Mouse (Mus musculus) kidney, adult 2 months (tissue): Measurements from ENCODE around the gene Prr5l. TPM values are rescaled to one million over a fixed set of nuclear protein-coding genes. Genes with fewer than 3 reads are reported as not detected.

Source experiments
- DNase-seq: peaks from one replicate; pipeline ENCODE4 v3.0.0; 2021
- H3K27ac ChIP-seq: fragments of 200-500 bp; 2 replicates; pipeline ENCODE4 v1.5.1; 2012; ENCODE audit warnings: low read depth, low read length, control low read depth, inconsistent platforms; ENCODE audit not compliant: insufficient read depth
- H3K27me3 ChIP-seq: fragments of 200-500 bp; replicated peaks from 2 replicates; pipeline ENCODE4 v1.6.1; 2012; ENCODE audit warnings: mild to moderate bottlenecking, moderate library complexity, low read length, inconsistent platforms; ENCODE audit not compliant: control insufficient read depth, insufficient read depth
- H3K36me3 ChIP-seq: fragments of 200-500 bp; 2 replicates; pipeline ENCODE4 v1.6.1; 2012; ENCODE audit warnings: mild to moderate bottlenecking, moderate library complexity, low read length, inconsistent platforms; ENCODE audit not compliant: control insufficient read depth, insufficient read depth
- H3K4me1 ChIP-seq: fragments of 200-500 bp; 2 replicates; pipeline ENCODE4 v1.6.1; 2011; ENCODE audit warnings: low read length; ENCODE audit not compliant: control insufficient read depth, insufficient read depth
- H3K4me3 ChIP-seq: fragments of 200-500 bp; 2 replicates; pipeline ENCODE4 v1.5.1; 2011; ENCODE audit warnings: mild to moderate bottlenecking, low read depth, low read length, control low read depth; ENCODE audit not compliant: insufficient read depth
- CTCF ChIP-seq: fragments of 200-500 bp; conservative IDR thresholded peaks from 2 replicates; pipeline ENCODE4 v1.5.1; 2011; ENCODE audit warnings: low read depth, mild to moderate bottlenecking, control low read depth, low read length, moderate library complexity, mixed read lengths; ENCODE audit not compliant: insufficient read depth, insufficient read length
- POLR2A ChIP-seq: fragments of 200-500 bp; IDR thresholded peaks from one replicate; pipeline ENCODE4 v1.6.1; 2011; ENCODE audit warnings: low read depth, low read length, control low read depth
- WGBS: fragments of 180-500 bp; shearing (Covaris S2); methylation state at CpG from one replicate; pipeline ENCODE4 v1.1.7; 2018; 5-methylcytosine and 5-hydroxymethylcytosine counted together
- polyA plus RNA-seq: library from polyadenylated mRNA; depleted of rRNA; stranded (reverse); fragments of >200 nt; gene quantifications from 2 replicates; pipeline ENCODE4 v1.2.3, GENCODE M21; 2012

Prr5l gene
- polyA plus RNA-seq, 1 experiment, result 7.5 TPM

DNA sequence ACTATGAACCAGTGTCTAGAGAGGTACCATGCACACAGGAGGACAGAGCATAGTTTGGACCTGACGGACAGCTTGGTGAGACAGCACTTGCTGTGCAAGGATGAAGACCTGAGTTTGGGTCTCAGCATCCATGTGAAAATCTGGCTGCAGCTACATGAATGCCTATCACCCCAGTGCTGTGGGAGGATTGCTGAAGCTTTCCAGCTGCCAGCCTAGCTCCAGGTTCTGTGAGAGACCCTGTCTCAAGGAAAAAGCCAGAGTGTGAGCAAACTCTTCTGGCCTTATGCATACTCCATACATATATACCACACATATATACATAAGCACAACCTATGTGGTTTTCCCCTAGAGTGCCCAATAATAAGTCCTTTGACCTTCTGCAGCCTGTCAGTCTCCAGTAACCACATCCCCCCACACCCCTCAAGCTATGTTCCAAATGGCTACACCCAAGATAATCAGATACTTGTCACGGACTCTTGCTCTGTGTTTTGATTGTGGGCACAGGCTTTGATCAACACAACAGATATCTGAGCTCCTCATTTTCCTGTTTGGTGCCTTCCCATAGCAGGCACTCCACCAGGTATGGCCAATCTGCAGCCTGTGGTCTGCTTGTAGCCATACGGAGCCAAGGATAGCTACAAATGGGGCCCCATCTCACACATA lies 66.0 kb downstream of the Prr5l start:
- 86% methylated on average over 3 of the region's 3 CpGs for WGBS
- peaks cover 7% of the 10 kb centered on the region for H3K4me1 ChIP-seq
- TF ChIP-seq POLR2A (no peak), CTCF (no peak)
- no peak for DNase-seq
- H3K36me3 ChIP-seq, result no peaks in the 10 kb centered on the region
- no peak overlapping the region for H3K4me3 ChIP-seq
- no peaks in the 10 kb centered on the region for H3K27me3 ChIP-seq
- no peak overlapping the region for H3K27ac ChIP-seq

DNA sequence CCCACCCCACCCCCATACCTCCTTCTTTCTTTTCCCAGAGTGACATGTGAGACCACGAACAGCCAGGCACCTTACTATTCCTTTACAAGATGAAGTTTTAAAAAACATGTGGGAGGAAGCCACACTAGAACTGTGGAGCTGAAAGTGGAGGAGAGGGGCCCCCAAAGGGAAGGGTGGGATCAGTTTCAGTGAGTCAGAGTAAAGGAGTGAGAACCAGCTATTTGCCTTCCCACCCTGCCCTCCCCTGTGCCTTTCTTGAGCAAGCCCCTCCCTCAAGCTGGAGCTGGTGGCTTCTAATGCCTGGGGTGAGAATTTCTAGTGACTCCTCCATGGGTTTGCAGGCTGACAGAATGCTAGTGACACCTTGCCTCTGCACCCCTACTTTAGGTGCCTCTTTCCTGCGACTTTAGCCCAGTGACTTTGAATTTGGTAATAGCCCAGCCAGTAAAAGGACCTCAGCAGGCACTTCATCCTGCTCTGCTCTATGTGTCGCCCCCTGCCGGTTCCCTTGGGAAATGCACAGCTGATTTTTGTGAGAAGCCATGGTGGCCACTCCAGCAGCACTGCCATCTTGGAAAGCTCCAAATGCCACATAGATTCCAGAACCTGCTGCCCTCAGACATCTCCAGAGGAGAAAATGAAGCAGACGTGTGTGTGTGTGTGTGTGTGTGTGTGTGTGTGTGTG lies 67.4 kb downstream of the Prr5l start:
- H3K4me3 ChIP-seq, result no peak overlapping the region
- H3K27ac ChIP-seq, result no peak overlapping the region
- peaks cover 7% of the 10 kb centered on the region for H3K4me1 ChIP-seq
- TF ChIP-seq POLR2A (no peak), CTCF (peak; percentile 44)
- no peaks in the 10 kb centered on the region for H3K36me3 ChIP-seq
- no peak for DNase-seq
- WGBS, result 36% methylated on average over 5 of the region's 5 CpGs
- H3K27me3 ChIP-seq, result no peaks in the 10 kb centered on the region

DNA sequence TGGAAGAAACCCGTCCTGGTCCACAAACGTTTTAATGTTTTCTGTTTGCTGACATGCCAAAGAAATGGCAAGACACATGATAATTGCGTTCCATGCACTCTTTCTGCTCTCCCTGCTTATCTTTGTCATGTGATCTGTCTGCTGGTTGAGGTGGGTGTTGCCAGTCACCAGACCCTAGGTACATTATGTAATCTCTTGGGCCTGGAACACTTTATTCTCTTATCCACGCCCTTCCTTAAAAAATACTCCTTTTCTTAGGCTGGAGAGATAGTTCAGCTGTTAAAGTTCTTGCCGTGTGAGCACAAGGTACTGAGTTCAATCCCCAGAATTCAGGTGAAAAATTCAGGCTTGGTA lies 68.6 kb downstream of the Prr5l start:
- H3K27me3 ChIP-seq, result no peaks in the 10 kb centered on the region
- no peak for DNase-seq
- H3K27ac ChIP-seq, result peak overlapping the region; percentile 12; the same call in 1 of the 2 replicates
- 62% methylated on average over 5 of the region's 5 CpGs for WGBS
- TF ChIP-seq POLR2A (no peak), CTCF (no peak)
- no peaks in the 10 kb centered on the region for H3K36me3 ChIP-seq
- H3K4me3 ChIP-seq, result no peak overlapping the region
- H3K4me1 ChIP-seq, result peaks cover 7% of the 10 kb centered on the region

DNA sequence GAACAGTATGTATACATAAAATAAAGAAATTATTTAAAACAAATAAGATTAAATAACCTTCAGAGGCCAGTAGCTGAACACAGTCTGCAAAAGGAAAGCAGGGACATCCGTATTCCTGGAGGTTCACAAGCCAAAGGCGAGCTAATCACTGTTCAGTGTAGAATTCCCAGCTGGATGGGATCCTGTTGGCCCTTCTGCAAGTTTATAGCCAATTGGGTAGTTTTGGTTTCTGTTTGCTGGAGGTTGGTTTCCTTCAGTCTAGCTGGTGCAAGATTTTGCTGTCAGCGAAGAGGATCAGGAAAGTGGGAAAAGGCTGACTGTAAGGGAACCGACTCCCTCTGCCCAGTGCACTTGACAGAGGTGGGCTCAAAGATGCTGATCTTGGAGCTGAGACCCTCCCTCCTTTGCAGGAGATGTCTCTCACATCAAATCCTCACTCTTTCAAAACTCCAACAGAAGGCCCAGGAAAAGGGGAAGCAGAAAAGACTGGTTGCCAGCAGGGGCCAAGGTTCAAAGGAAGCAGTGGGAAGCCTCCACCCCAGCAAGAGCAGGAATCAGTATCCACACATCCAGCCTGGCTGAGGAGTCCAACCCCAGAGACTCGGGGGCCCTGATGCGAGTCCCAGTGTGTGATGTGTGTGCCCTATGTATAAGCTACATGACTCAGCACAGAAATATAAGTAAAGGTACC lies 69.1 kb downstream of the Prr5l start:
- 54% methylated on average over 6 of the region's 6 CpGs for WGBS
- Histone ChIP-seq H3K4me1 (peaks cover 7% of the 10 kb centered on the region), H3K36me3 (no peaks in the 10 kb centered on the region), H3K4me3 (no peak overlapping the region), H3K27me3 (no peaks in the 10 kb centered on the region), H3K27ac (peak overlapping the region; percentile 12)
- TF ChIP-seq POLR2A (no peak), CTCF (no peak)
- DNase-seq, result peak; percentile 37

DNA sequence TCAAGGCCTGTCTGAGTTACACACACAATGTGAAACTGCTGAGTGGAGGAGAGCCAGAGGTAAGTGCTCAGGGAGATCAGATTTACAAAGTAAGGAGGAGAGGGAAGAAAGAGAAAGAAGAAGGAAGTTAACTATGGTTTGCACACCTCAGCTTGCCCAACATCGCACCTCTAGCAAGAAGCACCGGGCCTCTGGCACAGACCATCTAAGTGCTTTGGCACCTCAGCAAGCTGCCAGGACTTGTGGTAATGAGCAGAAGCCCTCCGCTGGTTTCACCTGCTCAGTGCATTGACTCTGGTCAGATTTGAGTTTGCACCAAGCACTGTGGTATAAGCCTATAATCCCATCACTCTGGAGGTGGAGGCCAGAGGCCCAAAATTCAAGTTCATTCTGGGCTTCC lies 70.9 kb downstream of the Prr5l start:
- TF ChIP-seq CTCF (no peak), POLR2A (no peak)
- WGBS, result 92% methylated on average over 3 of the region's 3 CpGs
- no peaks in the 10 kb centered on the region for H3K36me3 ChIP-seq
- DNase-seq, result no peak
- H3K4me1 ChIP-seq, result peaks cover 7% of the 10 kb centered on the region
- H3K4me3 ChIP-seq, result no peak overlapping the region
- no peak overlapping the region for H3K27ac ChIP-seq
- H3K27me3 ChIP-seq, result no peaks in the 10 kb centered on the region

DNA sequence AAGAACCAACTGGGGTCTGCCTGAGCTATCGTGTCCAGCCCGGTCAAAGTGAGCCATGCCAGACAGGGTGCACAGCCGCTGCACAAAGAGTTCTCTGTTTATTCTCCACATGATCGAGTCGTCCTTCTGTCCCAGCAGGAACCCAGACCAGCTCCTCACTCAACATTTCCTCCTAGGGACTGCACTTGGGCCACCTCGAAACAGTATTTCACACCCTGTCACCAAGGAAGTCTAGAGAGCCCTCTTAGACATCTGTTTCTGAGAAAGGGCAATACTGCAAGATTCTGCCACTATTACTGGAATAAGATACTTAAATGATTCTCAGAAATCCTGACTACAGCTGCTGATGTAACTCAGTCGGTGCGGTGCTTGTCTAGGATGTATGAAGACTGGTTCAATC lies 72.1 kb downstream of the Prr5l start:
- Histone ChIP-seq H3K4me1 (peaks cover 7% of the 10 kb centered on the region), H3K27me3 (no peaks in the 10 kb centered on the region), H3K36me3 (no peaks in the 10 kb centered on the region), H3K4me3 (no peak overlapping the region), H3K27ac (no peak overlapping the region)
- no peak for TF ChIP-seq POLR2A
- no peak for TF ChIP-seq CTCF
- no peak for DNase-seq
- 73% methylated on average over 8 of the region's 8 CpGs for WGBS
